Mouse (Mus musculus) urinary bladder, adult 18-20 months (tissue): ENCODE measurements around the gene Aanat.

Source experiments
- DNase-seq, 2 experiments: peaks; one replicate each; pipeline ENCODE4 v3.0.0; 2022; ENCODE audit warnings: low spot score in 2 of 2, mixed read lengths in 2 of 2

The Aanat gene

DNA sequence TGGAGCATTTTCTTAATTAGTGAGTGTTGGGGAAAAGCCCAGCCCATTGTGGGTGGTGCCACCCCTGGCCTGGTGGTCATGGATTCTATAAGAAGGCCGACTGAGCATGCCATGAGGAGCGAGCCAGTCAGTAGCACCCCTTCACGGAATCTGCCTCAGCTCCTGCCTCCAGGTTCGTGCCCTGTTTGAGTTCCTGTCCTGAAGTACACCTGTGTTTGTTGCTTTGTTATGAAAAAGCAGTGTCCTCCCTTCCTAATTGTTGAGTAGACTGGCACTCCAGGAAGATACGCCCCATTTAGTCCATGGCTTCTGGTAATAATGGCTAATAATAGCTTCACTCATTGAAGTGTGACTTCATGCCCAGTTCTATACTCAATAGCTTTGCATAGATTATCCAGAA lies at the start of gene Aanat:
TSS of gene Aanat (plus strand) at position 123 of the 400 bp plus-strand sequence.
- no peak for DNase-seq

DNA sequence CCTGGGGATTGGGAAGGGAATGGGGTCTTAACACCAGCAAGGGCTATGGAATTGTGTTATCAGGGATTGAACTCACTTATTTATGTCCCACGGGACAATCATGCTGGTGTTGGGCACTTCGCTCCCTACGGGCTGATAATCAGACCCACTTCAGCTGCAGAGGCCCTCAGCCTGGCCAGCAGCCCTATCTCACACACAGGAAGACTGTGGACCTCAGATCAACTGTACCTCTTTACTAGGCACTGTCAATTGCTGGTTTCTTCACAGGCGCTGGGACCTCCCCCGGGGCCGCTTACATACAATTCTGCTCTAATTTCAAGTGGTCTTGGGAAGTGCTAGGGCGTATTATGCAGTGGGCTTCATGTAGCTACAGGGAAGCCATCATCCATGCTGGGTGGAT lies 49.5 kb upstream of the Aanat start:
- DNase-seq = no peak

- DNase-seq = no peak
Measured at GRCm38 (mm10) chr11:116537388-116537787, 48.8 kb upstream of the Aanat start.

DNA sequence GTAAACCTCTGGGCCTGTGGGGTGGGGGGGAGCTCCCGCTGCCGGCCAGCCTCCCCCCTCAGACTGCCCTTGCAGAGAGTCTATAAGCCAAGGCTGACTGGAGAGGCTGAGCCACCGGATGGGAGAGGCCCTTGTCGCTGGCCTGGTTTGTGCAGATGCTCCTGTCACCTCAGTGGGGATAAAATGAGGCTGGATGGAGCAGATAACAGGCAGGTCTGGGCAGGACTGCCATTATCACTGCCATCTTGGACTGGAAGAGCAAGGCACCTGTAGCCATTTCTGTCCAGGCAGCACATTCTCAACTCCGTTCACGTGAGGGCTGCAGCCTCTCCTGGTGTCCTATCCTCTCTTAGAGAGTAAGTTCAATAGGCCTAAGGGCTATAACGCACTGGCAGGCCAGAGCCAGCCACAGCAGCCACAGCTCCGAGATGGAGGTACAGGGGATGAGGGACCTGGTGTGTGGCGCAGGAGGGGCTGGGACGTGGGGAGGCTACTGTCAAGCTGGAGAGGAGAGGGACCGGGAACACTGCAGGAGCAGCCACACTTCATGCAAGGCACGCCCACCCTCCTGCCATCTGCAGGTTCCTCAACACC lies 48.0 kb upstream of the Aanat start:
- DNase-seq = peak; percentile 60 to 76

DNA sequence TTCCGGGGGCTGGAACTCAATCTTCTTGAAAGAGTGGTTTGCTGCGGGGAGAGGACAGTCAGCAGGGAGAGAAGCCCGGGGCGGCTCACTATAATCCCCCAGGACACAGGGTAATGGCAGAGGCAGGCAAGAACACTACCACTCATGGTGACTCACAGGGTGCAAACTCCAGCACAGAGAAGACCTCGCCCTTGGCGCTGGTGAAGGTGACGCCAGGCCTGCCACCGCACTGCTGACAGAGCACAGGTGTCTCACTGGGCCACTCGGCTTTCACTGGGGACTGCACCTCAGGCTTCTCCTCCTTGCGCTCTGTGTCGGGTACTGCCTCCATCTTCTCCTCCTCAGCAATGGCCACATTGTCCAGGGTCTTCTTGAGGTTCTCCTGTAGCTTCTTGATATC lies 45.0 kb upstream of the Aanat start:
- DNase-seq = no peak

DNA sequence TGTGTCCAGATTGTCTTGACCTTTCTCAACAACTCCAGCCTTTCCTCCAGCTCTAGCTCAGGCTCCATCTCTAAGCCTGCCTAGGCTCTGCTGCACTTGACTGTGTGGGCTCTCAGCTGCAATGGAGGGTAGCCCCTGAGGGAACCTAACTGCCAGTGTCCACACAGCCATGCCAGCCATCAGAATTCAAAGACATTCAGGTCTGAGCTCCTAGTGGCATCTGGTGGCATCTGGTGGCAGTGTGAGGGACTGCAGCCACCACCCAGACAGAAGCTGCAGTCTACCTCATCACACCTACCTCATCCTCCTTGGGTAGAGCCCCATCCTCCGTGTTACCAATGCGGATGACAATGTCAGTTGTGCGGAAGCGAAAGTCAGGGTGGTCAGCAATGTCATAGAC lies 43.1 kb upstream of the Aanat start:
- DNase-seq = no peak

- no peak for DNase-seq
Measured at GRCm38 (mm10) chr11:116547296-116548060, 38.8 kb upstream of the Aanat start.

- DNase-seq = no peak
Measured at GRCm38 (mm10) chr11:116548780-116549179, 37.5 kb upstream of the Aanat start.

DNA sequence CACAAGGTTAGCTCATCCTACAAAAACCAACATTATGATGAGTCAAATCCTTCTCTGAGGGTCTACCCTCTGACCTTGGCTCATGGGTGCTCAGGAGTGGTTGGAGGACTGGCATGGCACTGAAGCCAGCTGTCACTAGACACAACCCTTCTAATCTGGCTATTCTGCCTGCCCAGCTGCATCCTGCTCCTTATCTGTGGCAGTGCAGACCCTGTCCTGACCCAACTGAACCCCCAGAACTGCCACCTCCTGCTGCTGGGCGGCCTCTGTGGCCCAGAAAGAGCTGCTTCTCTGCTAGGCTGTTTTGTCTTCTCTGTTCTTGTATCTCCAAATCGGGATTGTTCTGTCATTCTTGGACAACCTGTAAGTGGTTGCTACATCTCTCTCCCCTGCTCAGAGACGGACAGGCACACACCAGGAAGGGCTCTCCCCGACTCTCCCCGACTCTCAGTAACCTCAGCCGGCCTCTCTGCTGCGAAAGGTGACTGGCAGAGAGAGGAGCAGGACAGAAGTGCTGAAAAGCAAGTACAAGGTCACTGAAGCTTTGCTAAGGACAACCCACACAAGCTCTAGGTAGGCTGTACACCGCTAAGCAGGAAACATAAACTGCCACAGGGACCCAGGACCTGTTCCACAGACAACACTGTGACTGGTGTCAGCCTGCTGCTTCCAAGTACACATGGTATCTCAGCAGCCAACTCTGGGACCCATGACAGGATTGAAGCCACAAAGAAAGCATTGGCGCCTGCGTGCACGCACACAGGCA lies 36.8 kb upstream of the Aanat start:
- DNase-seq = no peak

DNA sequence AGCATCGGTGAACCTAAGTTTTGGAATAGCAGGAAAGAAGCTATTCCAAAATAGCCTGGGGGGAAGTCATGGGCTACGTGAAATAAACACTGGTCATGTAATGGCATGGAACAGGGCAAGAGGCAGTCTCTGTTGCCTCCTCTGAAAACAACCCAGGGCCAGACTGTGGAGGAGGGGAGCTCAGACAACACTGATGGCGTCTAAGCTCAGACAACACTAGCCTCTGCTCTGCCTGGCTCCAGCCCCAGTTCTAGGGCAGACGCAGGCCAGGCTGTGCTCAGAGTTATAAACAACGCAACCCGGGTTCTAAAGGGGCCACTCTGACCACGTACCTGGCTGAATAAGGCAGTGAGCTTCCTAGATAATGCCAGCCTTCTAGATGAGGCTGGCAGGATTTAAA lies 35.5 kb upstream of the Aanat start:
- no peak for DNase-seq

GRCm38 (mm10) chr11:116552194-116552593 lies 34.0 kb upstream of the Aanat start:
- DNase-seq = no peak

GRCm38 (mm10) chr11:116554171-116554878 lies 31.9 kb upstream of the Aanat start:
- no peak for DNase-seq

- DNase-seq = no peak
Measured at GRCm38 (mm10) chr11:116555572-116555971, 30.7 kb upstream of the Aanat start.

- no peak for DNase-seq
Measured at GRCm38 (mm10) chr11:116556308-116556707, 29.9 kb upstream of the Aanat start.

DNA sequence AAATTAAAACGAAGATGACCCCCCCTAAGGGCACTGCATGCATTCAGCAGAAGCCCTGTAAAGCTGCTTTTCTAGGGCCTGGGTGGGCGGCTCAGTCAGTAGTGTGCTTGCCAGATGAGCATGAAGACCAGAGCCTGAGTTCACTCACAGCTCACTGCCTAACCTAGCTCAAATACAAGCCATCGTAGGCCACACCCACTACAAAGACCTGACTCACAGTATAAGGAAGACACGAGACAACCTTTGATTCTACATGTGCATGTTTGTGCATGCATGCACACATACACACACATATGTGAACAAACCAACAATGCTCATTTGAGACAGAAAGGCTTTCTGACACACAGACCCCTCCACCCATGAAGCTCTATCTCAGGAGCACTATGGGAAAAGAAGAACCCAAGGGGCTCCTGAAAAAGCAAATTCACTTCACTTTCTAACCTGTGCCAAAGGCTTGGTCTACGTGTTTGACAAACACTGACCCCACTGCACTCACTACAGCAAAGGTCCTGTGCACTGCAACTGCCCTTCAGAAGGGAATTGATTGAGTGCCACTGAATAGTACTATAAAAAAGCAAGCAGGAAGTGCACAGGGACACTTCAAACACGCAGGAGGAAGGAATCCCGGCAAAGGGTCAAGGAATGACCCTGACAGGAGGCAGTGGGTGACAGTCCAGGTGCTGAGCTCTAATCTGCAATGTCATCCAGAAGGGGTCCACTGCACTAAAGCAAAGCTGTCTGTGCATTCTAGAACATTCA lies 20.8 kb upstream of the Aanat start:
- no peak for DNase-seq

DNA sequence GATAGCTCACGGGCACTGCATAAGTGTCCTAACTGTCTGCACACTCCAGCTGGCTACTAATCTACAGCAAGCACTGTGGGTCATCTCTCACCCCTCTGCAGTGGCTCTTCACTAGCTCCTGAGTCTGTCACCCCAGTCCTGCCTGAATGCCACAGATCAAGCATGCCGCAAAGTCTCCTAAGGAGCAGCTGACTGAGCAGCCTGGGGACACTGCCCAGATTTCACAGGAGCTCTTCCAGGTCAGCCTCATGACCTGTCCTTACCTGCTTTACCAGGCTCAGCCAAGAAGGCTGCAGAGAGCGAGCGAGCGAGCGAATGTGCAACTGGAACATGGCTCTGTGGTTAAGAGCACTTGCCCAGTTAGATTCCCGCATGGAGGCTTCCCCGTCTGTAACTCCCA lies 18.7 kb upstream of the Aanat start:
- no peak for DNase-seq

- DNase-seq = no peak
Measured at GRCm38 (mm10) chr11:116570821-116571220, 15.4 kb upstream of the Aanat start.

DNA sequence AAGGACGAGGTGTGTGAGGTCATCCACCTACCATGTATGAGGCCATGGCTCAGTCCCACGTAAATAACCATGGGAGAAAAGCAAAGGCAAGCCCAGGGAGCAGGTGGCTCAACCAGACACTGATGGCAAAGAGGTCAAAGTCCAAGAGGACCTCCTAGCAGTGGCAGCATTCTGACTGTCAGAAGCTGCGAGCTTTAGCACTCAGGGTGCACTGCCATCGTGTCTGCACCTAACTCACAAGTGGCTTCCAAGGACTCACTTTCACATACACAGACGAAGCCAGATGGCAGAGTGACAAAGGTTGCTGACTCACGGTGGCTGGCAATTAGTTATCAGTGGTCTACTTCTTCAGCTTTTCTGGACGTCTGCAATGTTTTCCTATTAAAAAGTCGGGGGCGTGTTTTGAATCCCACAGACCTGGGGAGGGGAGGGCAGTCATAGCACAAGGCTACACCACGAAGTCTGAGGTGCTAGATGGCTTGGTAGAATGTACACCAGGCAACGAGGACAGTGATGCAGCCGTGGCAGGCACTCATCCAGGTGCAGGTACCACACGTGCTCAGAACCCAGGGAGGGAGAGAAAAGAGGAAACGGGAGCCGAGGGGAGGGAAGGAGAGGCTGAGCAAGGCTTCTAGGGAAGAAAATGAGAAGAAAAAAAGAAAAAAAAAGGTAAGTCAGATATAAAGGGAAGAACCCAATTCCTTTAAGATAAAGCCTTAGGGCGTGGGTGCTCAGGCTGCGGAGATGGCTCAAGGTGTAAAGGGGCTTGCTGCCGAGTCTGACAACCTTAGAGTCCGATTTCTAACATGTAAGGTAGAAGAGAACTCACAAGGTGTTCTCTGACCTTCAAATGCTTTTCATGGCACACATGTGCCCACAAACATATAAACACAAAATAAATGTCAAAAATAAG lies 14.2 kb upstream of the Aanat start:
- no peak for DNase-seq

DNA sequence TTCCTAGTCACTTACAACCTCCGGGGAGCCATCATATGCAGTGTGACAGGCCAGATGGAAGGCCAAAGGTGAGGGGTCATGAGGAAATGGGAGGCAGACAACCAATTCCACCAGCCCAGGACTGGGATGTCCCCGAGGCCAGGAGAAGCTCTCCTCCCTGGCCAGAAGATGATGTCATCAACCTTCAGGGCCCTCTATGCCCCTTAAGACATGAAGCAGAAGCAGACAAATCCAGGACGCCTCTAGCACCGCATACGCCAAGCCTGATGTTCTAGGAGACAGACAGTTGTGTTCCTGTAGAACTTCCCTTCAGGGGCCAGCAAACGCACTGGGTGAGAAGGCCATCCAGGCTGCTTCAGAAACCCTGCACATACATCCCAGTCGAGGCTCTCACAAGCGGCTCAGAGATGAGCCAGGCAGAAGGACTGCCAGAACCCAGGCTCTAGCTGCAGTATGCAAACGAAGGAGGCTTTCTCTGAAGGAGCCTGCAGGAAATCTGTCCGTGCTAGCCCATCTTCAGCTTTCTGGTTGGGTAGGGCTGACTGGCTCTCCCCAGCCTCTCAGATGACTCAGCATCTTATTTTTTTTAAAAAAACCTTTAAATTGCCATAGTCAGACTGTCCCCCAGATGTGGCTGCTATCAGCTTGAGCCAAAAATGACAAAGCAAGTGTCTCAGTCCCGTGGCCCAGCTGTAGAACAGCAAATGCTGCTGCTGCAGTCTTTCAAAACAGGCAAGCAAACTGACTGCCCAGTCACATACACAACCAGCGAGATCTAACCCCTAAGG lies 13.3 kb upstream of the Aanat start:
- DNase-seq = no peak

DNA sequence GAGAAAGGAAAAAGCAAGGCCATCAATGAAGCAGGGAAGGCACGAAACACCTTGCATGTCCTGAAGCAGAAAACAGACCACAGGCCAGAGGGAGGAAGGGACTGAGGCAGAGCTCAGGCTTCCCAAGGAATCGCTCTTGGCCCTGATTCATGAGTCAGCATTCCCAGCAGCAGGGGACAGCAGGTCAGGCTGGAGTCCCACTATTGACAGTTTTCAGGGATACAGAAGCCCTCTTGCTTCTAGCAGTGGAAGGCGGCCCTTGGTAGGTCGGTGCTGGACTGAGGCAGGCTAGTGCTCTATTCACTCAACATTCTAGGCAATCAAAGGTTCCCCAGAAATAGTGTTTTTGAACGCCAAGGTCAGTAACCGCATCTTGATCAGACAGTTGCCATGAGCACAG lies 11.7 kb upstream of the Aanat start:
- DNase-seq = no peak
